Mouse (Mus musculus): ENCODE data around the gene Pgbd5.
"Not testable (repeated sequence)": the region's sequence is repeated elsewhere in the genome, so short reads cannot be mapped to it uniquely, and the experiment has no call there.

Gene Pgbd5

GRCm38 (mm10) chr8:124430881-124431280, 8.6 kb downstream of the Pgbd5 start:
- no peak for DNase-seq (ENCODE audit: low spot score in 2 of 2)

DNA sequence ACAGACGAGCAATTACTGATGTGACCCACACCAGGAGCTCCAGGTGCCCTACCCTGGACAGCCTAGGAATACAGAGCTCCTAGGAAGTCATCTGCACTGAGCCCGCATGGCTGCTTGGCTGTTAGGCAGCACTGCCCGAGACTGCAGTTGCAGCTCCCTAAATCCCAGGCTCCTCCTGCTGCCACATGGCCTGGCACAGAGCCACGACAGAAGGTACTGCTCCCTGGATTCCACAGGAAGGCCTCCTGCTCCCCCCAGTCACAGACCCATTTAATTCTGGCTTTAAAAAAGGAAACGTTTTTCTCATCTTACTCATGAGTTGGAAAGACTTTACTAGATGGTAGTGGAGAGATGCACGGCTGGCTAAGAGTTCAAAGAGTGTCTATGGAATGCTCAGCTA, 10.0 kb downstream of the Pgbd5 start:
- DNase-seq (ENCODE audit: low spot score in 2 of 2) = no peak

- not testable (repeated sequence) for DNase-seq (ENCODE audit: low spot score in 2 of 2)
These were observed 10.7 kb downstream of the Pgbd5 start for GRCm38 (mm10) chr8:124428721-124429120.

- DNase-seq (ENCODE audit: low spot score in 2 of 2) = no peak
These were observed 18.0 kb downstream of the Pgbd5 start for GRCm38 (mm10) chr8:124421413-124421812.

DNA sequence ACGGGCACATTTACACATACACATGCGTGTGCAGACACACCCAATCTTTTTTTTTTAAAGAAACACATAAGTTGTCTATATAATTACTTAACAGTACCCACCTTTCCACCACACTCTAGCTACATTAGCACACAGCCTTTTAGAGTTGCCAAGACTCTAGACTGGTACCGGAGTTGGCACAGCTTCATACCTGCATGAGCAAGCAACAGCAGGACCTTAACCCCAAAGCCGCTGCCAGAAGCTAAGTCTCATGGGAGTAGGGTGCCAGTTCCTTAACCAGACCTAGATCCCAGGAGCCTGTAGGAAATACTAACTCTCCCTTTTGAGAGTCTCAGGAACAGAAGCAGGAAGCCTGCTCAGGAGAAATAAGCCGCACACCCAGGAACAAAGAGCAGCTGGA, 20.5 kb downstream of the Pgbd5 start:
- no peak for DNase-seq (ENCODE audit: low spot score in 2 of 2)

DNA sequence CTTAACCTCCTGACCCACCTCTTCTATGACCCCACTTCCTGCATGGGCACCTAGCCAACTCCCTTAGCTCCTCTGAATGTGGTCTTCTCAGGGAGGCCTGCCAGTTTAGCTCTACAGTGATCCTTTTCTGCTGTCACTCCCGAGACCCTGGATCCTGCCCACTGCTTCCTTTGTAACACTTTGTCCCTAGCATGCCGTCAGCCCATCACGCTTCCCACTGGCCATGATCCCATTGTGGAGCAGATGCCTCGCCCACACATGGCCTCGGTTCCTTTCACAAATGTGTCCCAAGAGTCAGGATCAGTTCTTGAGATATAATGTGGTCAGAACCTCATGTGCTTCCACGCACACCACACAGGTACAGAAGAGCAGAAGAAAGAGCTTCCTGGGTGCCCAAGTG, 21.3 kb downstream of the Pgbd5 start:
- DNase-seq (ENCODE audit: low spot score in 2 of 2) = peak in 1 of 2 experiments; percentile 48

GRCm38 (mm10) chr8:124416646-124417045, 22.8 kb downstream of the Pgbd5 start:
- no peak for DNase-seq (ENCODE audit: low spot score in 2 of 2)

DNA sequence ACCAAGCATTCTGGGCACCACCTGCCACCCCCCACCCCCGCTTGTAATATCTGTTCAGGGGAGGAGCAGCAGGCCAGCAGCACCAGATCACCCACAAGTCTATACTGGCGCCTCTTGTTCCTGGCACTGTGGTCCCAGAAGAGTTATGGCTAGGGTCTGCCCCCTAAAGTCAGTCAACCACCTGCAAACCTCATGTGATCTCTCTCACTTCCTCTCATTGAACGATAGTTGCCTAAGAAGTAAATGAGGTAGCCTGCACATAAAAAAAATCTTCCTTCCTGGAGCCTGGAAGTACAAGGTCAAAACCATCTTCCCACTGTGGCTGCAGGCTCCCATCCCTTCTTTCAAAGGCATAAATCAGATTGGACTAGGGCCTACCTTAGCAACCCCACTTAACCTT, 23.7 kb downstream of the Pgbd5 start:
- no peak for DNase-seq (ENCODE audit: low spot score in 2 of 2)

DNA sequence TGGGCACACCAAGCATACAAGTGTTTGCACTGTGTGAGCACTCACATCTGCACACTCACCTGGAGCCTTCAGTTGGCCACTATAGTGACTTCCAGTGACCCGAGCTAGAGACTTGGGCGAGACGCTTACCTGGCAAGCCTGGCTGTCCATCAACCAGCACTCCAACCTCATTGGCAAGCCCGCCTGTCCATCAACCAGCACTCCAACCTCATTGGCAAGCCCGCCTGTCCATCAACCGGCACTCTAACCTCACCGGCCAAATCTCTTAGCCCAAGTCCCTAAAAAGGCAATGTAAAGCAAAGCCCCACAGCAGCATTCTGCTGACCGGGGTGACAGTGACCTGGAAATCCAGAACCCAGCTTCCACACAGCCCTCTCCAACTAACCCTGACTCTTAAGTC, 24.5 kb downstream of the Pgbd5 start:
- peak in 1 of 2 experiments; percentile 60 for DNase-seq (ENCODE audit: low spot score in 2 of 2)

DNA sequence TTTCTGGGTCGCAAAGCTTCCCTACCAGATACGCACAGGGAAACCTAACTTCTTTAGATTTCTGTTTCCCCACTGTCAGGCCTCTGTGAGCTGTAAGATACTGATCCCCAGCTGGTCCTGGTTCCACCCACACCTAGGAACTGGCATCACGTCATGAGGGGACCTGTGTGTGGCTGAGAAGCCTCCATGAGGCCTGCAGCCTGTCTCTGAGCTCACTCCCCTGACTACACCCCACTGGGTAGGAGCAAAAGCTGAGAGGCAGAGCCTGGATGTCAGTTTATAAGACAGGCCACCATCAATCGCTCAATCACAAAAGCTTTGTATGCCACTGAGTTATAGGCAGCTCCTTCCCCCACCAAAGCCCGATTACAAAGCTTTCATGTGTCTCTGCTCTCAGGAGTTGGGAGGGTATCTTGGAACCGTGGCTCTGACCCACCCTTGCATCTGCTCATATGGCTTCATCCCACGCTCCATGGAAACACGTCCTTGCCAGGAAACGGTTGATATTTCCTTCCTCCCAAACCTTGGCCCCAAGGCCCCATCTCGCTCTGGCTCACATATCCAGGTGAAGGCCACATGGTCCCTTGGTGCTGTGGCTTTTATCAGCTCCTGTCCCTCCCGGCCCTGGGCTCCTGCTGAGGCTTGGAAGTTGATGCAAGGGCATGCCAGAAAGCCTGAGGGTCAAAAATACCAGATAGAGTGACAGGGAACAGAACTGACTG, 26.1 kb downstream of the Pgbd5 start:
- peak in 1 of 2 experiments; percentile 50 for DNase-seq (ENCODE audit: low spot score in 2 of 2)

DNA sequence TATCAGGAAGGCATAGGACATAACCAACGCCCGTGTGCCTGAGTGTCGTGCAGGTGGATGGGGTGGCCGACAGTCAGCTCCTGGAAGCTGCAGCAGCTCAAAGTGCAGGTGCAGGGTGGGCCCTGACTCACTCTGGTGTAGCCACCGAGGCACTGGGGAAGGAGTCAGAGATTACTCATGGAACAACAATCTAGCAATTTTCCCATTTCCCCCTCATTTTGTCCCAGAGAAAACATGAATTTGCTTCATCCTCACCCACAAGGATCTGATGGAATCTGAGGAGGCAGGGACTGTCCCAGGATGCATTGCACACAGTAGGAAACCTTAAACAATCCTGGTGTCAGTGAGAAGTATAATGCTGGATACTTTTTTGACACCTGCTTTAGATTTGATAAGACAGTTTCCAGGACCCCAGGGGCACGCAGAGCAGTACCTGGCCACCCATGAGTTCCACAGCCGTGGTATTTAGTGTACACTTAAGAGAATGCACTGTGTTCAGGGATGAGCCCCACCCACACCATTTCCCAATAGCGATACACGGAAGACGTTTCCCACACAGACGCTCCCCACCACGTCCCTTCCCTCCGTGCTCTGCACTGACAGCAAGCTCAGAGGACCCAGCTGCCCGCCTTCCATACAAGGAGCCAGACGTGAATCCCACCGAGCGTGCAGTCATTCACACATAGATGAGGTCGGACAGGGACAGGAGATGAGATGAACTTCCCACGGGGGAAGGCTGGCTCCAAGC, 26.8 kb downstream of the Pgbd5 start:
- no peak for DNase-seq (ENCODE audit: low spot score in 2 of 2)

DNA sequence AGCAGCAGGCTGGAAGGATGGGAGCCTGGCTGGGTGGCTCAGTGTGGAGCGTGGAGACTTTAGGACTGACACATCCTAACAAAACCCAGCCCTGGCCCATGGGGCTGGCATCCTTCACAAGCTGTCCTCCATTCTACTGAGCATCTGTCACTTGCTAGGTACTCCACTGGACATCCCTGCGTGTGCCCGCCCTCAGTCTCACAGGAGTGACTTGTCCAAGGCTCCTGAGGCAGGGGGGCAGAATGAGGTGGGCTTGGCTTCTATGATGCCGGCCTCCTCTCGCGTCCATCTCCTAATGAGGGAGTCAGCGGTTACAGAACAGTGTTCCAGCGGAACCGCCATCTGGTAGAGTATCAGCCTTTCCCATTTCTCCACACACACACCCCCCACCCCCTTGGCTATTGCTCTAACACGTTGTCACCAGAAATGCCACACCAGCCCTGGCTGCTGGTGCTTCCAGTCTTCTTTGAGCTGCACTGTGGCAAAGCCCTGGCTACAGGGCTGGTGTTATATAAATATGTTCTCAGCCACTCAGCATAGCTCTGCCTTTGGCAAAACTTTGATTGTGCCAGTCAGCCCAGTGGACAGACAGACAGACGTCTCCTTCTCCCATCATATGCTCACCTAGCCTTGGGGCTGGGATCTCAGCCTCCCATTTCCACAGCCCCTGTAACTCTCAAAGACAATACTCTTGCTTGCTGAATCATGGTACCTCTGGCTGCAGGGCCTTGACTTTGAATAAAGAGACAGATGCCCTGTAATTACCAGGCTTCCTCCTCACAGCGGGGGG, 34.8 kb downstream of the Pgbd5 start:
- no peak for DNase-seq (ENCODE audit: low spot score in 2 of 2)

DNA sequence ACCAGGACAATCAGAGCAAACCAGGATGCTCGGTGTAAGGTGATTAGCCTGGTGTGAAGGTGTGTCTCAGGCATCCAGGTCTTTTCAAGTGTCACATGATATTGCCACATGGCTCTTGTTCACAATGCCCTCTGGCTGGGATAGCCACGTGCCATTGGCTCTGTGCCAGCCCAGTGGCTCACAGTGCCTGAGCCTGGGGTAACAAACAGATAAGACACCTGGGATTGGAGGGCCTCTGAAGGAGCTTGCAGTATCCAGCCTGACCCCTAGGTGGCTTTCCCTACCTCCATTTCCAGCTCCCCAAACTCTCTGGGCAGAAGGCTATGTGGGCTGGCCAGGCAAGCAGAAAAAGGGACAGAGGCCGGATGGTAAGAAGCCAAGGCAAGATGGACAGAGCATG, 35.6 kb downstream of the Pgbd5 start:
- DNase-seq (ENCODE audit: low spot score in 2 of 2) = no peak

DNA sequence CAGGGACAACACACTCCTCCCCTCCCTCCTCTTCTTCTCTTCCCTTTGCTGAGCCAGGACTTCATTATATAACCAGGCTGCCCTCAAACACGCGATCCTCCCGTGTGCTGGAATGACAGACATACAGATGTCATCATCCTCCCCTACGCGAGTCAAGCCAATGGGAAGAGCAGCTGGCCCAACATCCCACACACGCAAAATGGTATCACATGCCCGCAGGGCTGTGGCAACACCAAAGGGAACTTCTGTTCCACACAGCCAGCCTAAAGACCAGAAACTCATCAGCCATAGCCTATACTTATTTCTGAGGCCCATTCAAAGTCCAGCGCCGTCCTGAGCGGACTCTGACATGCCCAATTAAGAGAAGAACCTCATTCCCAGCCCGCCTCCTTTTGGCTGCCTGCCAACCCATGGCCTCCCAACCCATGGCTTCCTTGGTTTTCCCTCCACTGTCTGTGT, 40.0 kb downstream of the Pgbd5 start:
- DNase-seq (ENCODE audit: low spot score in 2 of 2) = peak; percentile 63 to 64

GRCm38 (mm10) chr8:124398843-124399402, 40.5 kb downstream of the Pgbd5 start:
- DNase-seq (ENCODE audit: low spot score in 2 of 2) = no peak

DNA sequence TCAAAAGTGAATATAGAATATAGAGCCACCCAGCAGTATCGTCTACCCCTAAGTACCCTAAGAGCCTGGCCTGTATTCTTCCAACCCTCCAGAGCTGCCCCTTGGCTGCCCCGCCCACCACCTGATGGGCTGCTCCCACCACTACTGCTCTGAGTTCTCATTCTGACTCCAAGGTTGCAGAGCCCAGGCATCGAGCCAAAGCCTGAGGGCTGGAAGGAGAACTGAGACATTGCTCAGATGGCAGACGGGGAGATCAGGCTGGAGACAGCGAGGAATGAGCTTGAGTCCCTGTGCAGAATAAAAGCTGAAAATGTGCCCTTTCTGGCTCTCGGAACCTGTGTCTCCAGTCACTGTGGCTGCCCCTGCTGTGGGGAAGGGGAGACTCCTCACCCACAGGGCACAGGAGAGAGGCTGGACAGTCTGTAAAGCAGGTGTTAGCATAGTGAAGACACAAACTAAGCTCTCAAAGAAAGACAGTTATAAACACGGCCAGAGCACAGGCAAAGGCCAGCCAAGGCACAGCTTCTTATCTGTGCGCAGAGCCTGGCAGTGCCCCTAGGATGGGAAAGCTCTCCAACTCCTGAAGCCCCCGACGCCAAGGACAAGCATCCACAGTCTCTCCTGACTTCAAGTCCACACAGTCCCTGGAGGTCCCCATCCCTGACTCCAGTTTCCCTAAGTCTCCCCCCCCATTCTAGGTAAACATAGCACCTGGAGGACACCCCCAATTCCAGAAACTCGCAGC, 42.0 kb downstream of the Pgbd5 start:
- peak; percentile 61 to 63 for DNase-seq (ENCODE audit: low spot score in 2 of 2)

- DNase-seq (ENCODE audit: low spot score in 2 of 2) = no peak
These were observed 42.9 kb downstream of the Pgbd5 start for GRCm38 (mm10) chr8:124396531-124396930.

- no peak for DNase-seq (ENCODE audit: low spot score in 2 of 2)
These were observed 44.1 kb downstream of the Pgbd5 start for GRCm38 (mm10) chr8:124395392-124395791.

DNA sequence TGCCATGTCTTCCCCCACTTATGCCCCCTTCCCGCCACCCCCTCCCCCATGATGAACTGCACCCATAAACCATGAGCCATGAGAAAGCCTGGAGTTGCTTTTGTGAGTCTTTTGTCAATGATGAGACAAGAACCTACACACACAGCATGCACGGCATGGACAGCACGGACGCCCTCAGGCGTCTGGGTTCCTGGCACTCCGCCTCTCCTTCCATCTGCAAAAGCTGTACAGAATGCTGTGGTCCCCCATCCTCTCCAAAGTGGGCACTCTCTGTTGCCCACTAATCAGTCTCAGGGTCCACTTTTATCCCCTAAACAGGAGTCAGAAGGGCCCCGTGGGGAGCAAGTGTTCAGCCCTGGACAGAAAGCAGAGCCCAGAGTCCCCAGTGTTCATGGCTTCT, 44.5 kb downstream of the Pgbd5 start:
- DNase-seq (ENCODE audit: low spot score in 2 of 2) = no peak

DNA sequence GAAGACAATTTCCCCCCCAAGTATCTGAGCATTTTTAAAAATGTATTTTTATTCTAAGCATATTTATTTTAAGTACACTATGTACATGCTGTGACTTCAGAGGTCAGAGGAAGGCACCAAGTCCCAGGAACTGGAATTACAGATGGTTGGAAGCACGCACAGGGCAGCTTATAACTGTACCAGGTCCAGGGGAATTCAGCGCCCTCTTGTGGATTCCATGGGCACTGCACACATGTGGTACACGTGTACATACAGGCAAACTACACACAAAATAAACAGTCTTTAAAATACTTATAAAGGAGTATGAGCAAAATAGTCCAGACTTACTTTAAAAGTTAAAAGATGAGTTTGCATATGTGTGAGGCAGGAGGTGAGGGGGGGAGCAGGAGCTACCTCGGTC, 45.5 kb downstream of the Pgbd5 start:
- DNase-seq (ENCODE audit: low spot score in 2 of 2) = no peak

- DNase-seq (ENCODE audit: low spot score in 2 of 2) = no peak
These were observed 46.4 kb downstream of the Pgbd5 start for GRCm38 (mm10) chr8:124393013-124393412.

Data from right cerebral cortex, adult 2 months (tissue).